Mouse (Mus musculus) ES-Bruce4 (cell line): Measurements from ENCODE around the gene Rab5b. TPM values are rescaled to one million over a fixed set of nuclear protein-coding genes. Genes with fewer than 3 reads are reported as not detected.

Experiments
- H3K27ac ChIP-seq: 2 replicates; pipeline ENCODE4 v1.5.1; 2012; ENCODE audit warnings: low read length, inconsistent platforms; ENCODE audit not compliant: insufficient read depth
- H3K27me3 ChIP-seq: 2 replicates; pipeline ENCODE4 v1.6.1; 2012; ENCODE audit warnings: mild to moderate bottlenecking, low read length, inconsistent platforms; ENCODE audit not compliant: control insufficient read depth, poor library complexity, insufficient read depth, severe bottlenecking
- H3K36me3 ChIP-seq: 2 replicates; pipeline ENCODE4 v1.6.1; 2012; ENCODE audit warnings: inconsistent platforms, mild to moderate bottlenecking, low read length, moderate library complexity; ENCODE audit not compliant: control insufficient read depth, poor library complexity, insufficient read depth, severe bottlenecking
- H3K4me1 ChIP-seq: one replicate; pipeline ENCODE4 v1.8.1; 2011; ENCODE audit warnings: low read length; ENCODE audit not compliant: control insufficient read depth, insufficient read depth
- H3K4me3 ChIP-seq: 2 replicates; pipeline ENCODE4 v1.5.1; 2011; ENCODE audit warnings: low read depth, mild to moderate bottlenecking, low read length
- H3K9ac ChIP-seq: 2 replicates; pipeline ENCODE4 v1.6.1; 2012; ENCODE audit warnings: low read depth, mild to moderate bottlenecking, inconsistent platforms; ENCODE audit not compliant: poor library complexity, severe bottlenecking
- H3K9me3 ChIP-seq: replicated peaks from 2 replicates; pipeline ENCODE4 v1.6.1; 2012; ENCODE audit warnings: mild to moderate bottlenecking, low read length, inconsistent platforms; ENCODE audit not compliant: control insufficient read depth, poor library complexity, insufficient read depth, severe bottlenecking
- CTCF ChIP-seq: IDR thresholded peaks from one replicate; pipeline ENCODE4 v1.8.1; 2011; ENCODE audit warnings: low read depth, low read length
- EP300 ChIP-seq: IDR thresholded peaks from 2 replicates; pipeline ENCODE4 v1.6.1; 2011; ENCODE audit warnings: low read depth, low read length; ENCODE audit not compliant: insufficient read depth
- POLR2A ChIP-seq: IDR thresholded peaks from one replicate; pipeline ENCODE4 v1.8.1; 2011; ENCODE audit warnings: low read length; ENCODE audit not compliant: insufficient read depth
- polyA plus RNA-seq: library from polyadenylated mRNA; stranded (reverse); fragments of >200 nt; gene quantifications from 2 replicates; pipeline ENCODE4 v1.2.4, GENCODE M21; 2011; ENCODE audit warnings: low read depth; ENCODE audit not compliant: missing spikeins, insufficient read depth, insufficient read length

The Rab5b gene
- polyA plus RNA-seq, result 79.0 and 83.6 TPM in 2 replicates

GRCm38 (mm10) chr10:128695992-128696807, at the start of gene Rab5b:
Rab5b (minus strand) TSS chr10:128696264.
- H3K36me3 ChIP-seq, result peaks cover 29% of the 10 kb centered on the region
- no peaks in the 10 kb centered on the region for H3K27me3 ChIP-seq
- H3K9ac ChIP-seq, result peak within 1 kb of the TSS; percentile 90
- H3K27ac ChIP-seq, result peak within 1 kb of the TSS; percentile 84
- H3K9me3 ChIP-seq, result no peaks in the 10 kb centered on the region
- peak; percentile 64 for TF ChIP-seq POLR2A
- no peak for TF ChIP-seq CTCF
- H3K4me1 ChIP-seq, result peaks cover 3% of the 10 kb centered on the region
- H3K4me3 ChIP-seq, result peak within 1 kb of the TSS; percentile 90

- no peaks in the 10 kb centered on the region for H3K27me3 ChIP-seq
- H3K36me3 ChIP-seq, result no peaks in the 10 kb centered on the region
- H3K27ac ChIP-seq, result peak within 1 kb of the TSS; percentile 52
- H3K4me3 ChIP-seq, result peak within 1 kb of the TSS; percentile 88
- peak within 1 kb of the TSS; percentile 83 for H3K9ac ChIP-seq
- no peak for TF ChIP-seq CTCF
- no peak for TF ChIP-seq POLR2A
- no peak for TF ChIP-seq EP300
- H3K9me3 ChIP-seq, result no peaks in the 10 kb centered on the region
- H3K4me1 ChIP-seq, result peaks cover 1% of the 10 kb centered on the region
These were observed 48.9 kb upstream of the Rab5b start, which contains the start of gene Dgka for GRCm38 (mm10) chr10:128744680-128745601. Dgka (minus strand) TSS chr10:128744855.

GRCm38 (mm10) chr10:128744211-128744610, 48.1 kb upstream of the Rab5b start:
- H3K4me3 ChIP-seq, result peak overlapping the region; percentile 88
- peak overlapping the region; percentile 52; the same call in 1 of the 2 replicates for H3K27ac ChIP-seq
- no peak for TF ChIP-seq EP300
- no peak for TF ChIP-seq POLR2A
- H3K9me3 ChIP-seq, result no peaks in the 10 kb centered on the region
- H3K36me3 ChIP-seq, result no peaks in the 10 kb centered on the region
- H3K9ac ChIP-seq, result peak overlapping the region; percentile 83
- no peaks in the 10 kb centered on the region for H3K4me1 ChIP-seq
- no peaks in the 10 kb centered on the region for H3K27me3 ChIP-seq

- no peak for TF ChIP-seq POLR2A
- no peak for TF ChIP-seq EP300
- TF ChIP-seq CTCF, result no peak
- peak overlapping the region; percentile 83 for H3K9ac ChIP-seq
- H3K9me3 ChIP-seq, result no peaks in the 10 kb centered on the region
- H3K27ac ChIP-seq, result no peak overlapping the region
- no peaks in the 10 kb centered on the region for H3K36me3 ChIP-seq
- peak overlapping the region; percentile 88 for H3K4me3 ChIP-seq
- H3K4me1 ChIP-seq, result no peaks in the 10 kb centered on the region
- no peaks in the 10 kb centered on the region for H3K27me3 ChIP-seq
These were observed 47.7 kb upstream of the Rab5b start for GRCm38 (mm10) chr10:128743791-128744191.

GRCm38 (mm10) chr10:128743235-128743634, 47.2 kb upstream of the Rab5b start:
- peak overlapping the region; percentile 88 for H3K4me3 ChIP-seq
- H3K27ac ChIP-seq, result peak overlapping the region; percentile 45
- H3K27me3 ChIP-seq, result no peaks in the 10 kb centered on the region
- peak overlapping the region; percentile 83 for H3K9ac ChIP-seq
- TF ChIP-seq CTCF (no peak), EP300 (no peak), POLR2A (no peak)
- no peaks in the 10 kb centered on the region for H3K4me1 ChIP-seq
- no peaks in the 10 kb centered on the region for H3K36me3 ChIP-seq
- H3K9me3 ChIP-seq, result no peaks in the 10 kb centered on the region
